In the genomic region with DNA sequence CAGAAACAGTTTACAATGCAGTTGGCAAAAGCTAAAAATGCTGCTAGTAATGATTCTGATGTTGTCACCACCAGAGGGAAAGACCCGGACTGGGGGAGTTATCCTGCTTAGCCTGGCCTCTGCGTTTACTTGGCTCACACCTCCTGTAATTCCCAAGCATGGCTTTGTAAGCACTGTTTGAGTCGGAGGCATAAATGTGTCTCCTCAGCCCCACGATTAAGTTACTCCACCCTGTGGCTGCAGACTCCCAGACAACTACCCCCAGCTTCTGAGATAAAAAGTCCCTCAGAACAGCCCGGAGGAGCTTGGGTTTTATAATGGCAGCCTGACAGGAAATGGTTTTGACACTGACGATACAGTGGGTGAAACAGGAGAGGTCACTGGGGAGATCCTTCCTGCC, we compare ENCODE assay signal across 14 mouse cellular contexts.
A peak's percentile ranks its signal among the peaks of the same experiment; 100 is the strongest.
DNase-seq lines count a peak whose midpoint lies in the region; ATAC-seq and TF ChIP-seq lines count a peak whose summit lies in the region.
"Had no signal": no experiment of that assay in that cellular context is flagged by ENCODE, and none has a peak within 500 bp of the region (broad histone marks: within the 10 kb centered on the region; RNA-seq: fewer than 3 reads in every experiment).

No protein-coding gene starts in this region.

- no peak overlapping the region for H3K27ac ChIP-seq in gastrocnemius, adult 2 months
- no peak overlapping the region for H3K27ac ChIP-seq in limb, embryonic 13.5 days
- H3K27ac ChIP-seq: hindbrain, postnatal 0 days had no signal

- H3K4me2 ChIP-seq in limb, embryonic 13.5 days (replicated peaks): no peak overlapping the region

- 0 out of 2 replicates have a peak, but pooled peaks have one; percentile 32 for ATAC-seq in limb, embryonic 13.5 days (ENCODE audit: low FRiP score, low read depth)
- no peak for ATAC-seq in erythroid progenitor cell, adult 5-6 weeks (replicated peaks; ENCODE audit: low FRiP score, poor library complexity, severe bottlenecking)
- ATAC-seq: hindbrain, postnatal 0 days had no signal

- H3K9me3 ChIP-seq in limb, embryonic 13.5 days: no peaks in the 10 kb centered on the region

- WGBS in limb, embryonic 13.5 days: 6% methylated on average over 6 of the region's 6 CpGs

- H3K4me3 ChIP-seq in gastrocnemius, adult 2 months: no peak overlapping the region
- no peak overlapping the region for H3K4me3 ChIP-seq in limb, embryonic 13.5 days
- H3K4me3 ChIP-seq: erythroblast, embryonic 14.5 days had no signal

- H3K9ac ChIP-seq in limb, embryonic 13.5 days: no peak overlapping the region

- no peaks in the 10 kb centered on the region for H3K36me3 ChIP-seq in limb, embryonic 13.5 days

- intact Hi-C loops in gastrocnemius, adult 2 months (cut with DNase I): no loop called here

- no peak for TF ChIP-seq CTCF in gastrocnemius, adult 2 months (IDR thresholded peaks at IDR 0.05)

- DNase-seq in gastrocnemius, adult 18-20 months (ENCODE audit: low spot score): peak; percentile 4
- no peak for DNase-seq in gastrocnemius, adult 2 months
- peak; percentile 5 for DNase-seq in ovary, postnatal 10 days (ENCODE audit: low spot score)
- DNase-seq in ovary, adult 18-20 months (ENCODE audit: low spot score): no peak
- DNase-seq in skeletal muscle tissue, adult 2 months (ENCODE audit: low read depth, low spot score): peak; percentile 2
- no peak for DNase-seq in layer of hippocampus, postnatal 36 days
- DNase-seq: adrenal gland, postnatal 14 days; B cell, adult 2 months; cerebellum, adult 18-20 months; kidney, postnatal 25 days had no signal

- peaks cover 5% of the 10 kb centered on the region; the same call in 1 of the 2 replicates for H3K4me1 ChIP-seq in limb, embryonic 13.5 days

- H3K27me3 ChIP-seq in limb, embryonic 13.5 days: no peaks in the 10 kb centered on the region

Comparison
In these comparisons a context has a peak if more than half of its experiments do, and no peak if none do; other contexts are left out.
1. DNase-seq: peak in gastrocnemius, adult 18-20 months (single experiment), ovary, postnatal 10 days (single experiment) and skeletal muscle tissue, adult 2 months (single experiment); none in gastrocnemius, adult 2 months (single experiment), ovary, adult 18-20 months (single experiment) and layer of hippocampus, postnatal 36 days (0 of 2).